In genomic region chr15:103020899-103021418, GRCm38 (mm10) we compare ENCODE assay signal across 22 mouse cellular contexts. TPM values are rescaled to one million over a fixed set of nuclear protein-coding genes. Genes with fewer than 3 reads are reported as not detected.
DNase-seq lines count a peak whose midpoint lies in the region; ATAC-seq and TF ChIP-seq lines count a peak whose summit lies in the region.
"Had no signal": no experiment of that assay in that cellular context is flagged by ENCODE, and none has a peak within 500 bp of the region (broad histone marks: within the 10 kb centered on the region; RNA-seq: fewer than 3 reads in every experiment).

No protein-coding gene starts in this region.

- 17% methylated on average over 8 of the region's 8 CpGs for WGBS in intestine, embryonic 14.5 days
- WGBS in intestine, embryonic 16.5 days: 13% methylated on average over 8 of the region's 8 CpGs
- 2% methylated on average over 8 of the region's 8 CpGs for WGBS in hindbrain, embryonic 12.5 days
- WGBS in neural tube, embryonic 12.5 days: 4% methylated on average over 8 of the region's 8 CpGs

- H3K4me3 ChIP-seq in intestine, embryonic 14.5 days (ENCODE audit: low read depth, low read length): no peak overlapping the region
- no peak overlapping the region for H3K4me3 ChIP-seq in intestine, embryonic 16.5 days (ENCODE audit: low read length)
- no peak overlapping the region for H3K4me3 ChIP-seq in C2C12 (ENCODE audit: insufficient read depth, poor library complexity, severe bottlenecking)
- H3K4me3 ChIP-seq in hindbrain, embryonic 12.5 days: no peak overlapping the region
- H3K4me3 ChIP-seq in neural tube, embryonic 12.5 days: peak overlapping the region; percentile 33
- H3K4me3 ChIP-seq: embryonic facial prominence, embryonic 10.5 days; erythroblast, embryonic 14.5 days; heart, adult 2 months; left cerebral cortex, adult 2 months; limb, embryonic 15.5 days; midbrain, embryonic 15.5 days had no signal

- no peaks in the 10 kb centered on the region for H3K79me3 ChIP-seq in C2C12 (ENCODE audit: low read depth)

- H3K9ac ChIP-seq in intestine, embryonic 14.5 days (ENCODE audit: low read length): no peak overlapping the region
- no peak overlapping the region for H3K9ac ChIP-seq in intestine, embryonic 16.5 days (ENCODE audit: low read depth, low read length)
- no peak overlapping the region for H3K9ac ChIP-seq in hindbrain, embryonic 12.5 days
- peak overlapping the region; percentile 58 for H3K9ac ChIP-seq in neural tube, embryonic 12.5 days
- H3K9ac ChIP-seq: forebrain, postnatal 0 days; limb, embryonic 15.5 days; midbrain, embryonic 15.5 days had no signal

- H3K27me3 ChIP-seq in intestine, embryonic 14.5 days (replicated peaks; ENCODE audit: control insufficient read depth, insufficient read depth, low read length): peaks cover 92% of the 10 kb centered on the region
- peaks cover 65% of the 10 kb centered on the region for H3K27me3 ChIP-seq in intestine, embryonic 16.5 days (replicated peaks; ENCODE audit: control insufficient read depth, insufficient read depth, low read length)
- H3K27me3 ChIP-seq in C2C12 (ENCODE audit: control insufficient read depth, insufficient read depth, insufficient read length): no peaks in the 10 kb centered on the region
- peaks cover 100% of the 10 kb centered on the region for H3K27me3 ChIP-seq in hindbrain, embryonic 12.5 days
- no peaks in the 10 kb centered on the region for H3K27me3 ChIP-seq in neural tube, embryonic 12.5 days (replicated peaks)

- H3K9me3 ChIP-seq in intestine, embryonic 14.5 days (ENCODE audit: control insufficient read depth, low read length): no peaks in the 10 kb centered on the region
- H3K9me3 ChIP-seq in intestine, embryonic 16.5 days (ENCODE audit: control insufficient read depth, low read length): no peaks in the 10 kb centered on the region
- no peaks in the 10 kb centered on the region for H3K9me3 ChIP-seq in hindbrain, embryonic 12.5 days (replicated peaks)
- no peaks in the 10 kb centered on the region for H3K9me3 ChIP-seq in neural tube, embryonic 12.5 days
- H3K9me3 ChIP-seq: embryonic facial prominence, embryonic 10.5 days; limb, embryonic 15.5 days; midbrain, embryonic 15.5 days had no signal

- no peaks in the 10 kb centered on the region for H3K36me3 ChIP-seq in intestine, embryonic 14.5 days (ENCODE audit: control insufficient read depth, insufficient read depth, low read length)
- H3K36me3 ChIP-seq in intestine, embryonic 16.5 days (ENCODE audit: control insufficient read depth, insufficient read depth, low read length): no peaks in the 10 kb centered on the region
- H3K36me3 ChIP-seq in C2C12 (ENCODE audit: control insufficient read depth, insufficient read depth): no peaks in the 10 kb centered on the region
- no peaks in the 10 kb centered on the region for H3K36me3 ChIP-seq in hindbrain, embryonic 12.5 days
- H3K36me3 ChIP-seq in neural tube, embryonic 12.5 days: no peaks in the 10 kb centered on the region
- H3K36me3 ChIP-seq: embryonic facial prominence, embryonic 10.5 days; limb, embryonic 15.5 days; midbrain, embryonic 15.5 days had no signal

- no peaks in the 10 kb centered on the region for H3K79me2 ChIP-seq in C2C12 (ENCODE audit: control insufficient read depth, insufficient read depth)

- no peak overlapping the region for H3ac ChIP-seq in C2C12 (ENCODE audit: control insufficient read depth, insufficient read length, low read depth)

- no peak for ATAC-seq in intestine, embryonic 14.5 days (replicated peaks; ENCODE audit: low FRiP score, low TSS enrichment, low read depth)
- no peak for ATAC-seq in intestine, embryonic 16.5 days
- no peak for ATAC-seq in hindbrain, embryonic 12.5 days (ENCODE audit: low FRiP score)
- no peak for ATAC-seq in neural tube, embryonic 12.5 days (ENCODE audit: low FRiP score, low read depth)
- no peak for ATAC-seq in CD4-positive, CD25-positive, alpha-beta regulatory T cell, adult 4 months
- ATAC-seq: forebrain, postnatal 0 days; inflammation-experienced regulatory T-cells, adult 6 months; midbrain, embryonic 15.5 days had no signal

- H3K4me1 ChIP-seq in intestine, embryonic 14.5 days (replicated peaks; ENCODE audit: control insufficient read depth, insufficient read depth, low read length): peaks cover 19% of the 10 kb centered on the region
- peaks cover 4% of the 10 kb centered on the region; the same call in 1 of the 2 replicates for H3K4me1 ChIP-seq in intestine, embryonic 16.5 days (ENCODE audit: control insufficient read depth, insufficient read depth, low read length)
- no peaks in the 10 kb centered on the region; the same call in 1 of the 2 replicates for H3K4me1 ChIP-seq in hindbrain, embryonic 12.5 days
- peaks cover 88% of the 10 kb centered on the region for H3K4me1 ChIP-seq in neural tube, embryonic 12.5 days
- H3K4me1 ChIP-seq: embryonic facial prominence, embryonic 10.5 days; midbrain, embryonic 15.5 days had no signal

- no peak for DNase-seq in intestine, embryonic 14.5 days (ENCODE audit: low spot score)
- DNase-seq in left cerebral cortex, postnatal 36 days (ENCODE audit: low spot score in 2 of 2): no peak
- DNase-seq in right cerebral cortex, postnatal 25 days: no peak
- DNase-seq: adrenal gland, postnatal 25 days; cerebellum, postnatal 14 days; forebrain, postnatal 0 days; gastrocnemius, postnatal 10 days; heart, adult 2 months; lung, adult 2 months had no signal

- H3K27ac ChIP-seq in intestine, embryonic 14.5 days (ENCODE audit: low read depth): no peak overlapping the region
- no peak overlapping the region for H3K27ac ChIP-seq in intestine, embryonic 16.5 days (ENCODE audit: low read length)
- H3K27ac ChIP-seq in hindbrain, embryonic 12.5 days: no peak overlapping the region
- H3K27ac ChIP-seq in neural tube, embryonic 12.5 days: no peak overlapping the region
- H3K27ac ChIP-seq: embryonic facial prominence, embryonic 10.5 days; heart, adult 2 months; left cerebral cortex, adult 2 months; limb, embryonic 15.5 days; midbrain, embryonic 15.5 days had no signal

- peak overlapping the region; percentile 32 for H3K4me2 ChIP-seq in intestine, embryonic 14.5 days (ENCODE audit: low read length)
- H3K4me2 ChIP-seq in intestine, embryonic 16.5 days (ENCODE audit: low read depth, low read length): no peak overlapping the region; the same call in 1 of the 2 replicates
- H3K4me2 ChIP-seq in hindbrain, embryonic 12.5 days (replicated peaks): peak overlapping the region; percentile 25
- peak overlapping the region; percentile 86 for H3K4me2 ChIP-seq in neural tube, embryonic 12.5 days (replicated peaks)
- H3K4me2 ChIP-seq: limb, embryonic 15.5 days; midbrain, embryonic 15.5 days had no signal

- intact Hi-C loops in left cerebral cortex, postnatal 36 days (cut with DNase I): no loop called here

- no peak for TF ChIP-seq CTCF in C2C12 (IDR thresholded peaks at IDR 0.05; ENCODE audit: control insufficient read depth, insufficient read depth, insufficient read length)

RNA-seq across cellular contexts. Expression of gene Hoxc4, which starts 2.2 kb away (rescaled TPM):
- 14.6 and 15.6 TPM in 2 replicates for polyA plus RNA-seq in intestine, embryonic 14.5 days (2014; fragmentation: Nextera tagmentation; extraction: Ambion mirVana)
- 8.8 and 9.7 TPM in 2 replicates for polyA plus RNA-seq in intestine, embryonic 16.5 days (2015; fragmentation: Nextera tagmentation; extraction: Ambion mirVana)
- 3.4 TPM for polyA plus RNA-seq in C2C12 (2012; fragmentation: generic; extraction: Trizol)
- 34.5 and 59.6 TPM in 2 replicates for polyA plus RNA-seq in hindbrain, embryonic 12.5 days (2016; fragmentation: Nextera tagmentation; extraction: Ambion mirVana)
- polyA plus RNA-seq in neural tube, embryonic 12.5 days (2016; fragmentation: Nextera tagmentation; extraction: Ambion mirVana): 69.5 and 77.4 TPM in 2 replicates
- not detected for total RNA-seq in left cerebral cortex, postnatal 36 days (2021)
- polyA plus RNA-seq in CD4-positive, CD25-positive, alpha-beta regulatory T cell, adult 4 months (2017; shearing (Covaris generic)): not detected
- total RNA-seq: forebrain, postnatal 0 days; heart, adult 2 months; layer of hippocampus, adult 18-20 months; left cerebral cortex, adult 2 months had no signal
- polyA plus RNA-seq: forebrain, postnatal 0 days; inflammation-experienced regulatory T-cells, adult 6 months; midbrain, embryonic 15.5 days had no signal

RNA-seq across cellular contexts. Expression of gene Hoxc6, which starts 22.9 kb away (rescaled TPM):
- polyA plus RNA-seq in intestine, embryonic 14.5 days (2014; fragmentation: Nextera tagmentation; extraction: Ambion mirVana): 6.1 and 9.6 TPM in 2 replicates
- polyA plus RNA-seq in intestine, embryonic 16.5 days (2015; fragmentation: Nextera tagmentation; extraction: Ambion mirVana): 3.2 and 4.0 TPM in 2 replicates
- 10.6 TPM for polyA plus RNA-seq in C2C12 (2012; fragmentation: generic; extraction: Trizol)
- 2.1 and 2.3 TPM in 2 replicates for polyA plus RNA-seq in hindbrain, embryonic 12.5 days (2016; fragmentation: Nextera tagmentation; extraction: Ambion mirVana)
- 68.8 and 77.1 TPM in 2 replicates for polyA plus RNA-seq in neural tube, embryonic 12.5 days (2016; fragmentation: Nextera tagmentation; extraction: Ambion mirVana)
- not detected for total RNA-seq in left cerebral cortex, postnatal 36 days (2021)
- not detected for polyA plus RNA-seq in CD4-positive, CD25-positive, alpha-beta regulatory T cell, adult 4 months (2017; shearing (Covaris generic))
- total RNA-seq: forebrain, postnatal 0 days; heart, adult 2 months; layer of hippocampus, adult 18-20 months; left cerebral cortex, adult 2 months had no signal
- polyA plus RNA-seq: embryonic facial prominence, embryonic 10.5 days; erythroblast, embryonic 14.5 days; forebrain, postnatal 0 days; heart, adult 2 months; inflammation-experienced regulatory T-cells, adult 6 months; midbrain, embryonic 15.5 days had no signal

RNA-seq across cellular contexts. Expression of gene Hoxc8, which starts 30.6 kb away (rescaled TPM):
- 9.5 and 11.9 TPM in 2 replicates for polyA plus RNA-seq in intestine, embryonic 14.5 days (2014; fragmentation: Nextera tagmentation; extraction: Ambion mirVana)
- polyA plus RNA-seq in intestine, embryonic 16.5 days (2015; fragmentation: Nextera tagmentation; extraction: Ambion mirVana): 4.5 and 4.9 TPM in 2 replicates
- 1.1 TPM for polyA plus RNA-seq in C2C12 (2012; fragmentation: generic; extraction: Trizol)
- not detected in 2 replicates for polyA plus RNA-seq in hindbrain, embryonic 12.5 days (2016; fragmentation: Nextera tagmentation; extraction: Ambion mirVana)
- 44.5 and 65.6 TPM in 2 replicates for polyA plus RNA-seq in neural tube, embryonic 12.5 days (2016; fragmentation: Nextera tagmentation; extraction: Ambion mirVana)
- total RNA-seq in left cerebral cortex, postnatal 36 days (2021): not detected
- under 1 TPM in 1 of 2 experiments, not detected in 1; 0.43 TPM for polyA plus RNA-seq in CD4-positive, CD25-positive, alpha-beta regulatory T cell, adult 4 months (2017; shearing (Covaris generic))
- total RNA-seq: forebrain, postnatal 0 days; heart, adult 2 months; layer of hippocampus, adult 18-20 months; left cerebral cortex, adult 2 months had no signal
- polyA plus RNA-seq: embryonic facial prominence, embryonic 10.5 days; erythroblast, embryonic 14.5 days; forebrain, postnatal 0 days; heart, adult 2 months; heart, embryonic 16.5 days; lung, adult 2 months; midbrain, embryonic 15.5 days had no signal

RNA-seq across cellular contexts. Expression of gene Hoxc9, which starts 44.7 kb away (rescaled TPM):
- polyA plus RNA-seq in intestine, embryonic 14.5 days (2014; fragmentation: Nextera tagmentation; extraction: Ambion mirVana): 1.7 and 1.9 TPM in 2 replicates
- 0.49 and 0.76 TPM in 2 replicates for polyA plus RNA-seq in intestine, embryonic 16.5 days (2015; fragmentation: Nextera tagmentation; extraction: Ambion mirVana)
- polyA plus RNA-seq in C2C12 (2012; fragmentation: generic; extraction: Trizol): 9.4 TPM
- not detected in 2 replicates for polyA plus RNA-seq in hindbrain, embryonic 12.5 days (2016; fragmentation: Nextera tagmentation; extraction: Ambion mirVana)
- 45.2 and 47.4 TPM in 2 replicates for polyA plus RNA-seq in neural tube, embryonic 12.5 days (2016; fragmentation: Nextera tagmentation; extraction: Ambion mirVana)
- not detected for total RNA-seq in left cerebral cortex, postnatal 36 days (2021)
- not detected for polyA plus RNA-seq in CD4-positive, CD25-positive, alpha-beta regulatory T cell, adult 4 months (2017; shearing (Covaris generic))
- total RNA-seq: forebrain, postnatal 0 days; heart, adult 2 months; layer of hippocampus, adult 18-20 months; left cerebral cortex, adult 2 months had no signal
- polyA plus RNA-seq: embryonic facial prominence, embryonic 10.5 days; erythroblast, embryonic 14.5 days; forebrain, postnatal 0 days; heart, adult 2 months; heart, embryonic 16.5 days; inflammation-experienced regulatory T-cells, adult 6 months; lung, adult 2 months; midbrain, embryonic 15.5 days had no signal

RNA-seq across cellular contexts. Expression of gene Hoxc5, which starts 53.7 kb away (rescaled TPM):
- 12.2 and 14.1 TPM in 2 replicates for polyA plus RNA-seq in intestine, embryonic 14.5 days (2014; fragmentation: Nextera tagmentation; extraction: Ambion mirVana)
- 6.8 and 7.2 TPM in 2 replicates for polyA plus RNA-seq in intestine, embryonic 16.5 days (2015; fragmentation: Nextera tagmentation; extraction: Ambion mirVana)
- polyA plus RNA-seq in C2C12 (2012; fragmentation: generic; extraction: Trizol): 1.6 TPM
- polyA plus RNA-seq in hindbrain, embryonic 12.5 days (2016; fragmentation: Nextera tagmentation; extraction: Ambion mirVana): 20.2 and 37.0 TPM in 2 replicates
- polyA plus RNA-seq in neural tube, embryonic 12.5 days (2016; fragmentation: Nextera tagmentation; extraction: Ambion mirVana): 32.1 and 35.5 TPM in 2 replicates
- not detected for total RNA-seq in left cerebral cortex, postnatal 36 days (2021)
- not detected for polyA plus RNA-seq in CD4-positive, CD25-positive, alpha-beta regulatory T cell, adult 4 months (2017; shearing (Covaris generic))
- total RNA-seq: forebrain, postnatal 0 days; heart, adult 2 months; layer of hippocampus, adult 18-20 months; left cerebral cortex, adult 2 months had no signal
- polyA plus RNA-seq: erythroblast, embryonic 14.5 days; forebrain, postnatal 0 days; inflammation-experienced regulatory T-cells, adult 6 months; midbrain, embryonic 15.5 days had no signal
